Mouse (Mus musculus) hindbrain, postnatal 0 days (tissue): ENCODE measurements around the gene Htt. TPM values are rescaled to one million over a fixed set of nuclear protein-coding genes. Genes with fewer than 3 reads are reported as not detected.

Experiments used
- ATAC-seq: fragments of 200-750 bp; cut with Nextera tagmentation; 2 replicates; pipeline ENCODE4 v1.8.0; 2017; ENCODE audit warnings: mild to moderate bottlenecking, moderate TSS enrichment, moderate library complexity
- DNase-seq: peaks from one replicate; pipeline ENCODE4 v3.0.0-alpha.2; 2015; ENCODE audit warnings: low spot score
- H3K27ac ChIP-seq: fragments of 300-500 bp; sonication (generic); 2 replicates; pipeline ENCODE4 v1.5.1; 2014; ENCODE audit warnings: mild to moderate bottlenecking
- H3K27me3 ChIP-seq: fragments of 300-500 bp; sonication (generic); 2 replicates; pipeline ENCODE4 v1.6.1; 2014; ENCODE audit warnings: low read length, mixed read lengths; ENCODE audit not compliant: insufficient read depth
- H3K36me3 ChIP-seq: fragments of 300-500 bp; sonication (generic); 2 replicates; pipeline ENCODE4 v1.6.1; 2014; ENCODE audit warnings: low read length, mixed read lengths; ENCODE audit not compliant: insufficient read depth
- H3K4me1 ChIP-seq: fragments of 300-500 bp; sonication (generic); 2 replicates; pipeline ENCODE4 v1.6.1; 2014; ENCODE audit warnings: antibody characterized with exemption, low read length, mixed read lengths; ENCODE audit not compliant: insufficient read depth
- H3K4me2 ChIP-seq: fragments of 300-500 bp; sonication (generic); 2 replicates; pipeline ENCODE4 v1.6.1; 2014; ENCODE audit warnings: low read depth, mild to moderate bottlenecking, low read length, moderate library complexity, mixed read lengths
- H3K4me3 ChIP-seq: fragments of 300-500 bp; sonication (generic); 2 replicates; pipeline ENCODE4 v1.5.1; 2014; ENCODE audit warnings: low read length
- H3K9ac ChIP-seq: fragments of 300-500 bp; sonication (generic); replicated peaks from 2 replicates; pipeline ENCODE4 v1.6.1; 2014; ENCODE audit warnings: mild to moderate bottlenecking, low read length, moderate library complexity, mixed read lengths
- H3K9me3 ChIP-seq: fragments of 300-500 bp; sonication (generic); 2 replicates; pipeline ENCODE4 v1.6.1; 2016; ENCODE audit warnings: low read length, mixed read lengths
- CTCF ChIP-seq: IDR thresholded peaks from 2 replicates; pipeline ENCODE4 v1.5.1; 2016; ENCODE audit warnings: antibody characterized with exemption, control low read depth, low read depth
- WGBS: fragments of 180-500 bp; shearing (Covaris S2); extraction: QIAGEN DNeasy Blood & Tissue Kit; methylation state at CpG from one replicate; pipeline ENCODE4 v1.1.7; 2014; 5-methylcytosine and 5-hydroxymethylcytosine counted together
- polyA plus RNA-seq: library from polyadenylated mRNA; unstranded; fragments of >200 nt; fragmentation: Nextera tagmentation; extraction: Ambion mirVana; gene quantifications from 2 replicates; pipeline ENCODE4 v1.2.1, GENCODE M21; 2015
- total RNA-seq: library from RNA; depleted of rRNA; stranded (reverse); fragments of >200 nt; gene quantifications from 2 replicates; pipeline ENCODE4 v1.2.3, GENCODE M21; 2014

Gene Htt
- total and polyA plus RNA-seq, 2 experiments from 2014 or later = 8.0 to 44.0 TPM

GRCm38 (mm10) chr5:34927648-34928047 is 166.1 kb downstream of the Htt start:
- WGBS = 81% methylated on average over 4 of the region's 4 CpGs
- no peak for TF ChIP-seq CTCF
- Histone ChIP-seq H3K4me1 (peaks cover 14% of the 10 kb centered on the region), H3K27ac (no peak overlapping the region), H3K9ac (no peak overlapping the region), H3K9me3 (no peaks in the 10 kb centered on the region), H3K27me3 (no peaks in the 10 kb centered on the region), H3K4me3 (no peak overlapping the region), H3K36me3 (peaks cover 8% of the 10 kb centered on the region; the same call in 1 of the 2 replicates), H3K4me2 (no peak overlapping the region)
- no peak for ATAC-seq
- no peak for DNase-seq

DNA sequence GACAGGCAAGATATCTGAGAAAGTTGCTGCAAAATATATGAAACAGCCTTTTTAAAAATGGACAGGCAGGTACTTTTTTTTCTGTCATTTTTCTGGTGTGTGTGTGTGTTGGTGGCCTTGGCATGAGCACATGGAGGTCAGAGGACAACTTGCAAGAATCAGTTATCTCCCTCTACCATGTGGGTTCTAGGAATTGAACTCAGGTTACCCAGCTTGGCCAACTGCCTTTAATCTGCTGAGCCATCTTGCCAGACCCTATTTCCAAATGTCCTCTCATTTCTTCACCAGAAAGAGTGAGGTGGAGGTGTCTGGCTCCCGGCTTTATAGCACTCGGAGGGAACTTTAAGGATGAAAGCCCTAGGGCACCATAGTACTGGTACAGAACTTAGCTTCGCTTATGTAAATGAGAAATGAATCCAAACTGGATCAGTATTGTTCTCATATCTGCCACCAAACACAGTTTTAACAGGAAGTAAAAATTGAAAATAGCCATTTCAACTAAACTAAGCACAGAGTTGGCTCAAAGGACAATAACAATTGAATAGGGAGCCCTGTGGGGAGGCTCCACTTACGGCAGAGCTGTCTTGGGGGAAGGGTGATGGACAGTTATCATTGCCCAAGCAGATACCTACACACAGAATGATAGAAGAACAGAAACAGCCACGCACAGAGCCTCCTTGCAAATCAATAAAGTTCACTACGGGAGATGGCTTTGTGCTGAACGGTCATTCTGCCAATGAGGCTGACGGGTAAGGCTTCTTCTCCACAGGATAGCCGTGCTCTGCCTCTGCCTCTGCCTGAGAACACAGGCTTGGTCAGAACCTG is 168.8 kb downstream of the Htt start:
- Histone ChIP-seq H3K27ac (peak overlapping the region; percentile 66; the same call in 1 of the 2 replicates), H3K4me3 (no peak overlapping the region), H3K27me3 (no peaks in the 10 kb centered on the region), H3K4me1 (peaks cover 14% of the 10 kb centered on the region), H3K36me3 (no peaks in the 10 kb centered on the region; the same call in 1 of the 2 replicates), H3K9ac (no peak overlapping the region), H3K4me2 (no peak overlapping the region), H3K9me3 (no peaks in the 10 kb centered on the region)
- DNase-seq (no peak), ATAC-seq (0 out of 2 replicates have a peak, but pooled peaks have one; percentile 38)
- no peak for TF ChIP-seq CTCF
- WGBS = 44% methylated on average over 9 of the region's 9 CpGs

GRCm38 (mm10) chr5:34931091-34931490 is 169.6 kb downstream of the Htt start:
- Histone ChIP-seq H3K27ac (peak overlapping the region; percentile 66; the same call in 1 of the 2 replicates), H3K36me3 (no peaks in the 10 kb centered on the region), H3K4me2 (no peak overlapping the region), H3K9ac (no peak overlapping the region), H3K27me3 (no peaks in the 10 kb centered on the region), H3K4me3 (no peak overlapping the region), H3K9me3 (no peaks in the 10 kb centered on the region), H3K4me1 (peaks cover 14% of the 10 kb centered on the region)
- WGBS = 72% methylated on average over 2 of the region's 2 CpGs
- DNase-seq (no peak), ATAC-seq (0 out of 2 replicates have a peak, but pooled peaks have one; percentile 10)
- TF ChIP-seq CTCF = no peak

GRCm38 (mm10) chr5:34931516-34932457 is 170.2 kb downstream of the Htt start:
- Histone ChIP-seq H3K36me3 (no peaks in the 10 kb centered on the region), H3K4me3 (no peak overlapping the region), H3K4me1 (peaks cover 14% of the 10 kb centered on the region), H3K9me3 (no peaks in the 10 kb centered on the region), H3K4me2 (no peak overlapping the region), H3K9ac (no peak overlapping the region), H3K27ac (peak overlapping the region; percentile 66), H3K27me3 (no peaks in the 10 kb centered on the region)
- 0 out of 2 replicates have a peak, but pooled peaks have one; percentile 51 for ATAC-seq
- WGBS = 40% methylated on average over 11 of the region's 11 CpGs
- no peak for TF ChIP-seq CTCF
- DNase-seq = peak; percentile 27

DNA sequence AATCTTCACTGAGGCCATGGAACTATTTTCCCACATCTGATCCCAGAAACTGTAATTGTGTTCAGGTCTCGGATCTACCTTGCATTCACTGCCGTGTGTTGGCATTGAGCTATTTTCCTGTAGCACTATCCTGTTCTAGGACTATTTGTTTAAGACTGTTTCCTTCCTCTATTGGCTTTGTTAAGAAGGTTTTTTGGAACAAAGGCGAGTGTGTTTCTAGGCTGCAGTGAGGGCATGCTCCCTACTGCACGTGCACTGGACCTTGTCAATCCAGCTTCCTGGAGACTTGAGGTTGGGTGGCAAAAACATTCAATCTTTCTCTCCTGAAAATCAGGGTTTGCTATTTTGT is 170.9 kb downstream of the Htt start:
- Histone ChIP-seq H3K36me3 (no peaks in the 10 kb centered on the region), H3K4me2 (no peak overlapping the region), H3K9me3 (no peaks in the 10 kb centered on the region), H3K4me1 (peaks cover 14% of the 10 kb centered on the region), H3K4me3 (no peak overlapping the region), H3K27me3 (no peaks in the 10 kb centered on the region), H3K9ac (no peak overlapping the region), H3K27ac (peak overlapping the region; percentile 66)
- no peak for TF ChIP-seq CTCF
- no peak for DNase-seq
- no peak for ATAC-seq
- 24% methylated on average over 4 of the region's 4 CpGs for WGBS

DNA sequence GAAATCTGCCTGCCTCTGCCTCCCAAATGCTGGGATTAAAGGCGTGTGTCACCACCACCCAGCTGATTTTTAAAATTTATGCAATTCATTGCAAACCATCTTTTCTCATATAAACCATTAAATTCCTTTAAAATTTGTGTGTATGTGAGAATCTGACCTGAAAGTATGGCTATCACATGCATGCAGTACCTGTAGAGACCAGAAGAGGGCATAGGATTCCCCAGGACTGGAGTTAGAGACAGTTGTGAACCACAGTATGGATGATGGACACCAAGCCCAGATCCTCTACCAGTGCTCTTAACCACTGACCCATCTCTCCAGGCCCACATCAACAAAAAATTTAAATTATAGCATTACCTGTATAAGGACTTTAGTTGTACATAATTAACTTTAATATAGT is 171.9 kb downstream of the Htt start:
- H3K27me3 ChIP-seq = no peaks in the 10 kb centered on the region
- 91% methylated on average over 1 of the region's 1 CpGs for WGBS
- no peak for DNase-seq
- H3K27ac ChIP-seq = no peak overlapping the region
- no peaks in the 10 kb centered on the region for H3K9me3 ChIP-seq
- H3K4me3 ChIP-seq = no peak overlapping the region
- ATAC-seq = no peak
- no peak overlapping the region for H3K4me2 ChIP-seq
- no peak overlapping the region for H3K9ac ChIP-seq
- TF ChIP-seq CTCF = peak; percentile 67
- H3K36me3 ChIP-seq = no peaks in the 10 kb centered on the region
- H3K4me1 ChIP-seq = peaks cover 14% of the 10 kb centered on the region
